Mouse (Mus musculus): ENCODE measurements around the gene Atic.

DNA sequence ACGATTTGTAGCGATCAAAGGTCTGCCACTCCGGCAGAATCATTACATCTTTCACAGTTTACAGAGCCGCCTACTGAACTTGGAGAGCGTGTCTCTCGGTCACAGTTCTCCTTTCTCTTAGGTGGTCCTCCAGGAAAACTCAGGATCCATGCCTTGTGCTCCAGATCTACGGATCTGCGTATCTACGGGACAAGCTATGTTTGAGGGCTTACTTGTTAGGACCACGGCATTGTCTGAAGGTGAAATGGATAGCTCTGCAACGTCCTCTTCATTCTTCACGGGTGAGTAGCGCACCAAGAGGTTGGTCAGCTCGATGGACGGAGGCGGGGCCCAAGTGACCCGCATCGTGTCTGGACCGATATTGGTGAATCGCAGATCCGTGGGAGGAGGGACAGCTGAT is 55.3 kb downstream of the Atic start:
- no peak for TF ChIP-seq CTCF (conservative IDR thresholded peaks at IDR 0.05; ENCODE audit: insufficient read depth, insufficient read length, low read depth, low read length)
- TF ChIP-seq POLR2A (IDR thresholded peaks at IDR 0.05; ENCODE audit: low read depth, low read length), result no peak
